Mouse (Mus musculus): ENCODE data around the gene Nxnl1.

Gene Nxnl1

DNA sequence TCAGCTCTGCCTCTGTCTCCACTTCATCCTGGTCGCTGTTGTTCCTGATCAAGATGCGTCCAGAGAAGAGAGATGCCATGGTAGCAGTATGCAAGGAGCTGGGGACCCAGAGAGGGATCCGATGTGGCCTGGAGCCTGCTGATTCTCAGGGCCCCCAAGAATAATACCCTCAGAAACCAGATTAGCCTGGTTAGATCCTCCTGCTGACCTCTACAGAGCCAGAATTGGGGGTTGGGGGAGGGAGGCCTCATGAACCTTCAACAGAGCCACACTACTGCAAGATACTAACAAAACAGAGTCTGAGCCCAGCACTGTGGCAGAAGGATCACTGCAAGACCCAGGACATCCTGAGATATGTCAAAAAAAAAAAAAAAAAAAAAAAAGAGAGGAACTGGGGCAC lies at the start of gene Nxnl1:
Nxnl1 (minus strand) TSS at position 101 of the 400 bp plus-strand sequence.
- DNase-seq = no peak

DNA sequence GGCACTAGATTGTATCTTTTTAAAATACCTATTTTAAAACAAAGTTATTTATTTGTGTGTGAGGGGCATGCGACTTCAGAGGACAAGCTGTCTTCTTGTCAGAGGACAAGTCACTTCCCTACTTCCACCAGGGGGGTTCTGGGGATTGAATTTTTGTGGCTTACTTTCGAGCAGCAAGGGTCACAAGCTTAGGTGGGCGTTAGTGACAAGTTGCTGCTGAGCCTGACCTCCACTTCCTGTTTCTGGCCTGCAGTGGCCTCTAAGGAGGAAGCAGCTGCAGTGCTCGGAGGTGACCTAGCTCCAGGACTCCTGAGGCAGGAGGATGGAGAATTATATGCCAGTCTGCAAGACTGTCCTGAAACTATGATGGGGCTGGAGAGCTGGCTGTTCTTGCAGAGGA lies 47.0 kb upstream of the Nxnl1 start:
- no peak for DNase-seq

DNA sequence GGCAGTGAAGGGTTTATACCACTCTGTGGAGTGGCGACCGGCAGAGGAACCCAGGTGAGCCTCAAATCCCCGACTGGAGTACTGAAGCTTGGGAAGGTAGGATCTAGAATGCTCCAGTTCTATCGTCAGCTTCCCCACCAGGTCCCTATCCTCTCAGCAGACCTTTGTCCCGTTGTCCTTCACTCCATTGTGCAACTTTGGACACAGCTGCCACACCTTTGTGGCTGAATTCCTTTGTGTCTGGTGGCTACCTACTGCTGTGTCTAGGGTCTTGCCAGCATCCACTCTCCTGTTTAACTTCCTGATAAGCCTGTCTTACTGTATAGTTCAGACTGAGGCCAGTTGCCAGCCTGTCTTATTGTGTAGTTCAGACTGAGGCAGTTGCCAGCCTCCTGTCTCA lies 45.7 kb upstream of the Nxnl1 start:
- no peak for DNase-seq

DNA sequence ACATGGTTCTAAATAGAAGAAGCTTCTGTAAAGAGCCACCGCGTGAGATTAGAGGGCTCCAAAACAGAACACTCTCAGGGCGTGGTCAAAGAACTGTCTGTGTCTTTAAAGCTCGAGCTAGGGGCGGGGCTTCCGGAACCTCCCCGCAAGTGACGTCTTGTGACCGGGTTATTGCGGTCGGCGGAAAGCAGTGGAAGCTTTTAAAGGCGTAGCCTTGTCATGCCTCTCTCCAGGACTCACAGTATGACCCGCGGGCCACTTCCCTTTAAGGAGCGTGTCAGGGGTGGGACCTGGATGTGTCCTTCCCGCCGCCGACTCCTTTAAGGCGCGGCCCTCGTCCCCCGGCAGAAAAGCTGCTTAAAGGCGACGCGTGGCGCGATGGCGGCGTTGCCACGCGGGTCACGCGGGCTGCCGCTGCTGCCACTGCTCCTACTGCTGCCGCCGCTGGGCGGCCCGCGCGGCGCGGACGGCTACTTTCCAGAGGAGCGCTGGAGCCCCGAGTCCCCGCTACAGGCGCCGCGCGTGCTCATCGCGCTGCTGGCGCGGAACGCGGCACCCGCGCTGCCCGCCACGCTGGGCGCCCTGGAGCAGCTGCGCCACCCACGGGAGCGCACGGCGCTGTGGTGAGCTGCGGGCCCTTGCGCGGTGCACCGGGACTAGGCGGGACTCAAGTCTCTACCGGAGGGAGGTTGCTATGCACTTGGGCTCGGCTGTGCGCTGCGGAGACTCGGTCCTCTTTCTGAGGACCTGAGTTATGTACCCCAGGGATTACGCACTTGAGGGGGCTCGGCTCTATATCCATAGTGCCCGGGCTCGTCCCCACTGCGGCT lies 44.6 kb upstream of the Nxnl1 start, which contains the start of gene Colgalt1:
Colgalt1 (plus strand) TSS at position 177 of the 830 bp plus-strand sequence.
- peak; percentile 99 for DNase-seq

DNA sequence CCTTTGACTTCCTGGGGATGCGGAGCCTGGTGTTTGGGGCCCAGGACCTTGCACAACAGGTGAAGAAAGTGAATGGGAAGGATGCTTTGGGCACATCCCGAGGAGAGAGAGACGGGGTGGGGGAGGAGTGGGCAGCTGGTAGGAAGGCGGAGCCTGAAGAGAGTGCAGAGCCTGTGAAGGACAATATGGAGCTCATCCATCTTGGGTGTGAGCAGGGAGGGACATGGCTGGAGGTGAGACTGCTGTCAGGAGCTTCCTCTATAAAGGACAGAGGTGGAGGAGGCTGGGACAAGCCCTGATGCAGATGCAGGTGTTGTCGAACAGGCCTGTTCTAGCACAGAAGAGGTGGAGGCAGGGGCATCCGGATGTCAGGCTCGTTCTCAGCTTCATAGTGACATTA lies 37.6 kb upstream of the Nxnl1 start:
- DNase-seq = no peak

DNA sequence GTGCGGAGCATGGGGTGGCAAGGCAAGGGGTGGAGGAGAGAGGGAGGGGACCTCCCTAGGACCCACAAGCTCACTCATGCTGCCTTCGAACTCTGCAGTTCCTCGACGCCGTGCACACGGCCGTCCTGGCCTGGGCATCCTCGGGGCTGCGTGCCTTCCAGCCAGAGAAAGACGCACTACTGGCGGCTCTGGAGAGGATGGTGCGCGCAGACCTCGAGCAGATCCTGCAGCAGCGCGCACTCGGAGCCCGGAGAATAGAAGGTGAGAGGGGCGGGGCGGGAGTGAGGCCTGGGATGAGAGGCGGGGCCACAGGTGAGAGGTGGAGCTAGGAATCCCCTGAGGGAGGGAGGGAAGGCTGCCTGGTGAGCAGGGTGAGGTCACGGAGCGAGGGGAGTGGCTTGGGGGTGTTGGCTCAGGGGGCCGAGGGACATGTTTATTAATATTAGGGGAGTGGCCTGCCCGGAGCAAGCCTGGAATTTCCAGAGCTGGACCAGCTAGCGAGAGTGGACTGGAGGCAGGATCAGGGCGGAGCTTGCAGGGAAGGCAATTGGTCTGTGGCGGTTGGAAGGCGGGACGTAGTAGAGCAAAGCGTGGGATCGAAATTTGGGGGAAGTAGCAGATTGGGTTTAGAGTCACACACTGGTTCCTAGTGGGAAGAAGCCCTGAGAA lies 36.4 kb upstream of the Nxnl1 start:
- DNase-seq = peak; percentile 93

DNA sequence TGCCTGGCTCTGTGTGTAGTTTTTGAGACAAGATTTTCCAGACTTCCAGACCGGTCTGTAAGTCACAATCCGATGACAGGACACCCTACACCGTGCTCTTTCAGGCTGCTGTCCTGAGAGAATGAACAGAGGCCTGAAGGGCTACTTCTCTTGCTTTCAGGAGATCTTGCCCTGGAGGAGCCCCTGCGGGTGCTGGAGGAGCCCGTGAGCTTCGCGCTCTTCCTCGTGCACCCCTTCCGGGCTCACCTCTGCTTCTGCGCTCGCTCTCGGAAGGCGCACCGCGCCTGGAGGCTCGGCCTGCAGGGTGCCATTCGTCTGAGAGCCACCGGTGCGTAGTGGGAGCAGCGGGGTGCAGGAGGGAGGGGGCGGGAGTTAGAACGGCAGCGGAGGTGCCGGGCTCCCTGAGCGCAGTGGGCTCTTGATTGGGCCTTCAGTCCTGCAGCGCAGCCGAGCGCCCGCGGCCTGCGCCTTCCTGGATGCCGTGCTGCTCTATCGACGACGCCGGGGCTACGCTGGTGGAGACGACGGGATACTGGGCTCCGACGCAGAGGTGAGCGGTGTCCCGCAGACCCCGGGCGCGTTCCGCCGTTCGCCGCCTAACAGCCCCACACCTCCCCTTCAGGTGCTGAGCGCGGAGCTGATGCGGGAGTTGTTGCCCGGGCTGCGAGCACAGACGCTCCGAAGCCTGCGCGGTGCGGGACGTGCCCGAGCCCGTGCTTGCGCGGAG lies 35.7 kb upstream of the Nxnl1 start:
- DNase-seq = no peak

DNA sequence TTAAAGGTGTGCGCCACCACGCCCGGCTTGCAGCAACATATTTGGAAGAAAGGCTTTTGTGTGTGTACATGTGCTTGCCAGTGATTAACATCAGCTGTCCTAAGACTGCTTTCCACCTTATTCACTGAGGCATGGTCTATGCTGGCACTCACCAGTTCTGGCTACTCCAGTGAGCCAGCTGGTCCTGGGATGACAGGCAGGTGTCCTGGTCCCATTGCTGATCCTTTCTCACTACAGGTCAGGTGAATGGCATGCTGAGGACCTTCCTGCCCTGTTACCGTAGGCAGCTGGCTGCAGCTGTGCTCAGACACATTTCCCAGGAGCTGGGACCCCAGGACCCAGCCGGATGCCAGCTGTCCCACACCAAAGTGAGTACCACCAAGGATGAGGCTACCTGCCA lies 32.4 kb upstream of the Nxnl1 start:
- DNase-seq = no peak

DNA sequence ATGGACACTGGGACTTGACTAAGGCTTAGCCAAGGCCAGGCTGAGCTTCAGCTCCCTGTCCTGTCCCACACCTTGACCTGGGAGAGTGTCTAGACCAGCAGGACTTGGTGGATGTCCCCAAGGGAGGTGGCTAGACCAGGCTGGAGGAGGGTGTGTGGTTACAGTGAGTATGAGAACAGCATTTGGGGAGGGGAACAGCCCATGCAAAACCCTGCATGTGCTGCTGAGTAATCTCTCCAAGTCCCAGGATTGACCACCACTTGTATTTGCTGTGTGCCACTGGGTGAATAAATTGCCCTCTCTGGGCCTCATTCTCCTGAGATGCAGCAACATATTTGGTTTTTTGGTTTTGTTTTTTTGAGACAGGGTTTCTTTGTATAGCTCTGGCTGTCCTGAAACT lies 32.0 kb upstream of the Nxnl1 start:
- DNase-seq = no peak

DNA sequence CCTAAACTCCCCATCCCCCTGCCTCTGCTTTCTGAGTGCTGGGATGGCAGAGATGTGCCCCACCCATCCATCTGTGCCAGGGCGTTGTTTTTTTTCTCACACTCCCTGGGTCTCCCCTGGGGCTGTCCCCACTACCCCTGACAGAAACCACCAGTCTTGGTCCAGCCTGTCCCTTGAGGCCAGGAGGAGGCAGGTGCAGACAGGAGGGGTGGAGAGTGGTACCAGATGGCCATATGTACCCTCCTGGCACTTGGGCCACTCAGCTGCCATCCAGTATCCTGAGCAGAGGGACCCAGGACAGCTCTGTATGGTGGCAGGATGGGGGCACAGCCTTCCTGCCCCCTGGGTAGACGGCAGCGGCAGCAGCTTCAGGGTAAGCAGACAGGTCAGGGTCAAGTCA lies 31.1 kb upstream of the Nxnl1 start, which contains the start of gene Fam129c:
Fam129c (plus strand) TSS at position 198 of the 400 bp plus-strand sequence.
- no peak for DNase-seq

DNA sequence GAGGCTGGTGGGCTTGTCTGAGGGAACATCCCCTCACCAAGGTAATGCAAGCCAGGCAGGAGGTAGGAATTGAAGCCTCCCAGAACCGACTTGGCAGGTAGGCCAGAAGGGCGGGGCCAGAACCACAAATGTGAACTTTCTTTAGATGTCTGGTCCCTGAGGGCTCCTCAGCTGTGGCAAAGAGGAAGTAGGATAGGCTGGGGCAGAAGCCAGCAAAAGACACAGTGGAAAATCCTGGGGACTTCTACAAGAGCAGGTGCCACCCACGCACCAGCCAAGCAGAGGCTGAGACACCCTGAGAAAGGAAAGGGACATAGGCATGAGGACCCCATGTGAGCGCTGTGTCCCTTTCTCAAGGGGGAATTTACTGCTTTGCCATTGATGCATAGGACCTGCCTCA lies 30.4 kb upstream of the Nxnl1 start:
- DNase-seq = no peak

DNA sequence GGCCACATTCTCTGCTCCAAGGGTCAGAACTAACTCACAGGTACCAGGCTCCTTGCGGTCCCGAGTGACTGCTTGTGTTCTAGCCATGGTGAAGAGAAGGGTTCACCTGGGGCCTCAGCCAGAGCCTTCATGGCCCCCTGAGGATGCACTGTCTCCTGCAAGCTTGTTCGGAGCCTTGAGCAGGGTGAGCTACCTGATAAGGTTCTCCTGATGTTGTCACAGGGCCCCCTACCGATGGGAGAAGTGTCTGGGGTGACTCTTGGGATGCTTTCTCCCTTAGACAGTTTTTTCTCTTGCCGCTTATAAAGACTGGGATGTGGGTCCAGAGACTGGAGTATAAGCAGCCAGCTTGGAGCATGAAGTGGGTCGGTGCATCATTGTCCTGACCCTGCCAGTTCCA lies 30.0 kb upstream of the Nxnl1 start:
- no peak for DNase-seq

DNA sequence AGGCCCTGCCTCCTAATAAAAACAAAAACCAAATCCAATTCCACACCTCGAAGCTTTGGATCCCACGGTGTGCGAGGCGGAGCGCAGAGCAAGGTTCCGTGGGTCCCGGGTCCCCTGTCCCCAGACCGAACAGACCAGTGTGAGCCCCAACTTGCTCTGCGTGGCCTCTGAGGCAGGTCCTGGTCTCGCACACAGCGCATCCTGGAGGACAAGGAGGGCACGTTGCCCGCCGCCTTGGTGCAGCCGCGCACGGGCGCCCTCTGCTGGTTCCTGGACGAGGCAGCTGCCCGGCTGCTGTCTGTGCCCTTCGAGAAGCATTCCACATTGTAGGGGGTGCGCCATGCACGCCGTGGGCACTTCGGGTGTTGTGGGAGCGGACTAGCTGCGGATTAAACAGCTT lies 29.5 kb upstream of the Nxnl1 start:
- DNase-seq = peak; percentile 91

DNA sequence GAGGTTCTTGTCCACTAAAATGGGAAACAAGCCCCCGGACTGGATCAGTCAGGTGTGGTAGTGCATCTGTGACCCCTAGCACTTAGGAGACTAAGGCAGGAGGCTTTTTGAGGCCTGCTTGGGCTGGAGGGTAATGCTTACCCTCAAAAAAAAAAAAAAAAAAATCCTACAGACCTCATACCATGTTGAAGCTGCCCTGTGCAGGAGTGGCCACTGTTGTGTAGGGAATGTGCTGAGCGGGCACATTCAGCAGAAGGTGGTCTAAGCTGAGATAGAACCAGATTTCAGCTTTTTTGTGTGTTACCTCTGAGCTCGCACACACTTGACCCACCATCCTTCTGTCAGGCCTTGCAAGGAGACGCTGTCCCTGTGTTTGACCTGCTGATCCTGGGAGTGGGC lies 27.9 kb upstream of the Nxnl1 start:
- DNase-seq = no peak

DNA sequence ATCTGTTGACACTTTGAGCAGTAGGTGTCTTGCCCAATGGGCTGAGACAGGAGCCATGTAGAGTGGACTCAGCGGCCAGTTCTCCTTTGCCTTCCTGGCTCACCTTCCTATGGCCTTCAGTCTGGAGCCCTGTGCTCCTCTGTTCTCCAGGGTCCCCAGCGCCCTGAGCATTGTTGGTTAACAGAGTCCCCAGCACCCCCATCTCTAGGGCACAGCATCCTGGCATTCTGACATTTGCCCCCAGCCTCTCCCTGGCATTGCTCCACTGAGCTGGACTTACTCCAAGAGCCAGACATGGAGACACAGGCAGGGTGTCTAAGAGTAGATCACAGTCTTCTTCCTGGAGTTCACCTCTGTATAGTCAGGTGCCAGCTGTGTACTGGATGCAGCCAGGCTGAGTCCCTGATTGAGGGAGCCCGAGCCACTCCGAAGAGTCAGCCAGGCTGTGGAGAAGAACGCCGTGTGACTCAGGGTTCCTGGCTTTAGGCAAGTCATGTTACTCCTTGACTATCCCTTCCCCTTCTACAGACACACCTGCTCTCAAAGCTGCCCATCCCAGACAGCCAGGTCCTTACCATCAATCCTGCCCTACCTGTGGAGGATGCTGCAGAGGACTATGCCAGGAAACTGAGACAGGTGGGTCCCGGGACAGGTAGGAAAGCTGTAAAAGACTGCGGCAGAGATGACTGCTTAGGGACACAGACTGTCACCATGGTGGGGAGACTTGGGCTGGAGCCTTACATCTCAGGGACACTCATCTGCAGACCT lies 27.3 kb upstream of the Nxnl1 start:
- no peak for DNase-seq

DNA sequence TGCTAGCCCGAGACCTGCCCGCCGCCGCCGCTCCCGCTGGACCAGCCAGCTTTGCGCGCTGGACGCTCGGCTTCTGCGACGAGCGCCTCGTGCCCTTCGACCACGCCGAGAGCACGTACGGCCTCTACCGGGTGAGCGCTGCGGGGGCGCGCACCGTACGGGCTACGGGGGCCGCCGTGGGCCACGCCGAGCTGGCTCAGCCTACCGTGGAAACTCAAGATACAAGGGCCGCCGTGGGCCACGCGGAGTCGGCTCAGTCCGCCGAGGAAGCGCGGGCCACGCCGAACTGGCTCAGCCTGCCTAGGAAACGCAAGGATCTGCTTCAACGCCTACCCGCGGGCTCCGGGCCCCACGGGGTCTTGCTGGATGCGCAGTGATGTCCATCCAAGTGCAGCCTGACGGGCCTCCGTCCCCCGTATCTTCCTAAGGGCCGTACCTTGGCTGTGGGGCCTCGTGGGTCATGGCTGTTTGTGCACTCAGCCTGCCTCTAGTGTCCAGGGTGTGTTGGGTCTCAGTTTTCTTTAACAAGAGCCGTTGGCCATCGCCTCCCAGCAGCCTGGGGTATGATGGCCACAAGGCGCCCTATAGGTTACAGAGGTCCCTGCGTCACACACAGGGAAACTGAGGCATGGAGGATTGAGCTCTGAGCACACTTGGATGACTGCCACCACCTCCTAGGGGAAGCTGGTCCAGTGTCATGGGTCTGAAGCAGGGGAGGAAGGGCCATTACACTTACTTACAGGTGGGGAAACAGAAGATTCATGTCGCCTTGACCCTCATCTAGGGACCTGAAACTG lies 26.2 kb upstream of the Nxnl1 start:
- peak; percentile 77 for DNase-seq

DNA sequence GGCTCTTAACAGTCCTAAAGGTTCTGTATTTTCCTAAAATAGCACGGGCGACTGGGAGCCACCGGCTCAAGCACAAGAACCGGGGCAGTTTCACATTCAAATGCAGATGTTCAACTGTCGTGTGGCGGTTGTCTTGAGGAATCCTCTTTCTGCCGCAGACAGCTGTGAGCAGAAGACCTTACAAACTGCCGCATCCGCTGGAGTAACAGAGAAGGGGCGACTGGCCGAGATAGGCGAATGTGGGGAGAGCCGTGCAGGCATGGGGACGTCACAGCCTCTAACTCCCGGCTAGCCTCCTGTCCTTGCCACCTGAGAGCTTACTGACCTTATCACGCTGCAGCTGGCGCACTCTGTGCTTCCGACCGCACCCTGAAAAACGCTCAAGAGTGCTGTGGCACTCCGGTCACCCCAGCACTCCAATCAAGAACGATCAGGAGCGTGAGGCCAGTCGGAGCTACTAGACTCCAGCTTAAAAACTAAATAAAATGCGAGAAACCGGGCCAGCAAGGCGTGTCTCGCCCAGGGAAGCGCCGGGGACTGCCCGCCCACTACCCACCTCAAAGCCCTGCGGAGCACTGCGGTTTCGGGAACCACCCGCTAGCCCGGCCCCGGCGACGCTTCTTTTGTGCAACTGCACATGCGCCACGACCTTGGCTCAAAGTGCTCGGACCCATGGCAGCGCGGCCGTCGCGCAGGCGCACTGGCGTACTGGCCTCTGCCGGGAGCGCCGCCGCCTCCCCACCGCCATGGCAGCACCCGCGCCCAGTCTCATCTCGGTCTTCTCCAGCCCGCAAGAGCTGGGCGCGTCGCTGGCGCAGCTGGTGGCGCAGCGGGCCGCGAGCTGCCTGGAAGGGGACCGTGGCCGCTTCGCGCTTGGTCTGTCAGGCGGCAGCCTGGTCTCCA lies 25.3 kb upstream of the Nxnl1 start, which contains the start of gene Pgls:
Pgls (plus strand) TSS at position 706 of the 903 bp plus-strand sequence.
- peak; percentile 96 for DNase-seq

DNA sequence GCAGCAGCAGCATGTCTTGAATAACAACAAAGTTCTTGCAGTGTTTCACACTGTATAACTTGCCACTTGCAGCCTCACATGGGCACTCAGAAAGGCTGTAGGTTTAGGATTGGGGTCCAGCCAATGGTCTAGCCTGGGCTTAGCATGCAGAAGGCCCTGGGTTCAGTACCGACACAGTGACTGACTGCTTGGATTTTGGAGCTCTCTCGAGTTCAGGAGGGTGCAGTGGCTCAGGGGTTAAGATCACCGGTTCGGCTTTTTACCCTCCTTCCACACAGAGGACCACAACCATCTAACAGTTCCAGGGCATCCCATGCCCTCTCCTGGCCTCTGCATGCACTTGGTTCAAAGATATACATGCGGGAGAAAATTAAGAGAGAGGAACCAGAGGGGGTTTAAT lies 24.6 kb upstream of the Nxnl1 start:
- DNase-seq = no peak

DNA sequence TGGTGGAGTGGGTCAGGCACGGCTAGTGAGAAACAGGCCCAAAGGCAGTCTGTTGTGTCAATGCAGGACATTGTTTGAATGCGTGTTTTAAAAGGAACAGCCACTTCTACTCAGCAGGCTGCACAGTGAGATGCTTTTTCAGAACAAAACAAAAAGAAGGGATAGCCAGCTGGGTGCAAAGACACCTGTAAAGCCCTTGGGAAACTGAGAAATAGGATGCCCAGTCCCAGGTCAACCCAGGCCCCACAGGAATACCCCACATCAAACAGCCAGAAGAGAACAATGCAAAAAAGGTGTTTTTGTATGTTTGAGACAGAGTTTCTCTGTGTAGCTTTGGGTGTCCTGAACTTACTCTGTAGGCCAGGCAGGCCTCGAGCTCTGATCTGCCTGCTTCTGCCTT lies 22.4 kb upstream of the Nxnl1 start:
- no peak for DNase-seq

DNA sequence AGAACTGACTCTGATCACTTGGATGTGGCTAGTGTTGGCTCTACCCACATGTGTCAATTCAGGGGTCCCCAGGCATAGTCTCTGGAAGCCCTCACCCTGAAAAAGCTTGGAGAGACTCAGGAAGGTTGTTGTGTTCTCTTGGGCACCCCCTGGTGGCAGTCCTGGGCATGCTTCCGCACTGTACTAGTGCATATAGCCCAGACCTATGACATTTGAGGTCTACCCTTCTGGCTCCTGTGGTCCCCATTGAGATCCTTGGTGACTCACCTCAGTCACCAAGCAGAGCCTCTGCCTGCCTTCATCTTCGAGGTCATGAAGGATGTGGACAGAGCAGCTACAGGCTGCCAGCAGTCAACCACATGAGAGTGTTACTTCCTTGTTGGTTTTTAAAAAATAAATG lies 20.5 kb upstream of the Nxnl1 start:
- DNase-seq = peak; percentile 62

DNA sequence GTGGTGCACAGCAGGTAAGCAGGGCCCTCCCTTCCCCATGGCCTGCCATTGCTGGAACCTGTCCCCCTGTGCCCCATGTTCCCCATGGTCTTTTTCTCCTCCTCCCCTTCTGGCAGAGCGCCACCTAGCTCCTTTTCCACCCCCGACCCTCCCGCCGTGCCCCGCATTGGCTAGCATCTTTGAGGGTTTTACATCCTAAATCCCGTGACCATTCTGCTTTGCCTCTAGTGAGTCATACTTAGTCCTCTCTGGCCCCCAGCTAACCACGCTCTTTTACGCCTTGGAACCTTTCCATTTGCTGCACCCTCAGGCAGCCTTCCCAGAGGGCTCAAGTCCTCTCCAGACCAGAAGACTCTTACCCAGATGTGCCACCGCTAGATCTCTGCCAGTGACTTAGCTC lies 13.8 kb upstream of the Nxnl1 start:
- DNase-seq = no peak
